Mouse (Mus musculus) T-helper 17 cell (primary cell): Measurements from ENCODE around the gene Insm2.

Experiments
- in situ Hi-C, 2 experiments: fragments of 300-600 bp; cut with MboI, MseI; formaldehyde crosslinking; loops; 1 replicate in 1 of 2; 2 replicates in 1 of 2; pipeline ENCODE4 v1.15.1; 2025; ENCODE audit warnings: high pct_unique_total_duplicates in 2 of 2

The Insm2 gene

DNA sequence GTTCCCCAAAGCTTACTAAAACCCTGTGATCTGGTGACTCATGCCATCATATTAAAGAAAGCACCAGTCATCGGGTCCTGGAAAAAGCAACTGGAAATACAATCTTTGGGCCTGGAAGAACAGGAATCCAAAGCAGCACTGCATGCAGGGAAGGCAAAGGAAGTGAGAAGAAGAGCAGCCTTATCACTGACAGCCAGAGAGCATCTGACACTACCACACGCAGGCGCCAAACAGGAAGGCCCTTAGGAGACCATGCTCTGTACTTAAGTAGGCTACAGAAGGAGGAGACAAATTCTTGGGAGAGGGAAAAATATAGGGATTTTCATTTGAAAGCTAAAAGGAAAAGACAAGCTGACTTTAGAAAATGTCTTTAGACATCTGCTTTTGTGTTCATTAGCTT, 5.2 kb downstream of the Insm2 start:
- in situ Hi-C loops = no loop called here

DNA sequence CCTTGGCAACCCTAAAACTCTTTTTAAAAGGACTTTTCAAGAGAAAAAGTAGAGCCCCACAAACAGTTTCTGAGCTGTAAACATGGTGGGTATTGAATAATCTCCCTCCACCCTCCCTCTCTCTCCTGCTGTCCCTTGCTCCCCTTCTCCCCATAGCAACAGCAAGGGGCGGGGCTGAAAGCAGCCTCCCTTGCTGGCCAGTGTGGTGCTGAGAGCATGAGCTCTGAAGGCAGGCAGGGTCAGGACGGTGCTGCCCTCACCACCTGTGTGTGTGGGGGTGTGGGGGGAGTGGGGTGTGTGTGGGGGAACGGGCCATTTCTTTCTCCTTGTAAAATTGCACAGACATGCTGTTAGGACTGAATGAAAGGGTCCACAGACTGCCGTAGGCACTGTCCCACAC, 8.7 kb downstream of the Insm2 start:
- in situ Hi-C loops = no loop called here

DNA sequence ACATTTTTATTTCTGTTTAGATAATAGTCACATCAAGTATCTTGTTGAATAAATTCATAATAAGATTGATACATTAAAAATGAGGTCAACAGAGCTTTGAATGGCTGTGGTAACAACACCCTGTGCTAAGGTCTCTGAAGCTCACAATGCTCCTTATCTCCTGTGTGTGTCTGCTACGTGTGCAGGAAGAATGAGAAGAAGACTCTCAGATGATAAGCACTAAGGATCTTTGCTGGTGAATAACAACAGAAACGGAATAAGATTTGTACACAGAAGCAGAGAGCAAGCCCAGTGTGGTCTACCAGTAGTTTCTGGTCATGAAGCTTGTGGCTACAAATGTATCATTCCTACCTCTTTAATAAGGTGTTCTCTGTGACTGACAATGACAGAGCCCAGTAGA, 11.6 kb downstream of the Insm2 start:
- in situ Hi-C loops = no loop called here

DNA sequence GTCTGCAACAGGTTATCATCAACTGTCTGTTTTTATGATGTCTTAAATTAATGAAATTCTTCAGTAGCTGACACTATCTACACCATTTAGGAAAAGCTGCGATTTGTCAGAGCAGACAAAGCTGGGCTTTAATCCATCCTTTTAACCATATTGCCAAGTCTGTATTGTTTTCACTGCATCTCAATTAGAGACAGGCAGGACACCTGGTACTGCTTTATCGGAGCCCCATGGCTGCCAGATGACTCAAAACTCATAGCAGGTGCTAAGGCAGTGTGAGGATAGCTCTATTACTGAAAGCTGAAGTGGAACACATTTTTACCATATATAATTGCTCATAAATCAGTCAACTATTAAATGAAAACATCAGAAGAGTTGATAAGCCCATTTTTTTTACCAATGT, 21.1 kb downstream of the Insm2 start:
- in situ Hi-C loops = no loop called here

DNA sequence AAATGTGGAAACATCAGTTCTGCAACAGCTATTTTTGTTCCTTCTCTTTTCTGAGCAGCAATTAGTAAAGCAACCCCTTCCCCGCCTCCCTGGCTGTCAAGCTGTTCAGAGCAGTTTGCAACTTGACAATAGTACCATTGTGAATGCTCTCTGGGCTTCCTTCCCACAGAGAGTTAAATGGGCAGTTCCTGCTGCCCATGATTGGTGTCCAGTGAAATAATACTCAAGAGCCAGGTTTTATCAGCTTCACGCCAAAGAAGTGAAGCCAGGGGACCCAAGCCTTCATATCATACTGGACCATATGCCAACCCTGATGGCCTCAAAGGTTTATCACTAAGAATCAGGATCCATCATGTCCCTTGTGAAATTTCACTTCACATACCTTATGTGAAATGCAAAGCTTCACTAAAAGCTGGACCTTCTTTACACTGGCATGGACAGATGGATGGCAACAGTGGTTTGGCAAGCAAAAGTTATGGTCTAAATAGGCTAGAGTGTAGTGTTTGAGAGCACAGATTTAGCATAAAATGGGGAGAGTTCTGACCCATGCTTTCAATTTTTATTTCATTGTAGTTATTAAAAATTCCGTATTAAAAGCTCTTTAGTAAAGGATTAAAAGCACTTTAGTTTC, 23.5 kb downstream of the Insm2 start:
- in situ Hi-C loops = no loop called here

DNA sequence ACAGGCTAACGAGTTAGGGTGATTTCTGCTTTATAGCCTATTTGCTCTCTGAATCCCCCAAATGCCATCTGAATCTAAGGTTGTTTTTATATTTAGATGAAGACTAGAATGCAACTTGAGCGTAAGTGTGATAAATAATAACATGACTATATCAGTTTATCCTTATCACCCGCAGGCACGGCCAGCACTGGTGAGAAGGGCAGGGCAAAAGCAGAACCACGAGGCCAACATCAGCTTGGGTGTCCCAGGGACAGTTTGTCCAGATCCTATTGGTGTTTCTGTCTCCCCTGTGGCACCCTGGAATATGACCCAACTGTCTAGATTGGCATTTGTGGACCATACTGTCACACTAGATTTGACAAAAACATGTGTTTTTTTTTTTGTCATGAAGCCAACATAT, 24.0 kb downstream of the Insm2 start:
- in situ Hi-C loops = no loop called here

DNA sequence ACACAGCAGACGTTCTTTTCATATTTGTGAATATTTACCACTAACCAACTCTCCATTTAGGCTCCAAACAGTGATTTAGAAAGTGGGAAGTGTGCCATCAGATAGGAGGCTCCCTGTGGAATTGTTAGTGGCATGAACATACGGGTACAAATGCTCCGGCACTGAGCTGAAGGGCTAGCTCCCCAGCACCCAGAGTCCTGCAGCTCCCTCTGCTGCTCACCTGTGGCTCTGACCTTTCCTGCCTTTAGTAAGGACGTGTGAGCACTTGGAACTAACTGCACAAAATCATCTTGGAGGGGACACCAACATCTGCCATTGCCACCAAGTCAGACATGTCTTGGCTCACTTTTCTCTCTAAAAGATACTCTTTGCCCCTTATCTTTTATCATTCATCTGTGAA, 27.5 kb downstream of the Insm2 start:
- in situ Hi-C loops = no loop called here

DNA sequence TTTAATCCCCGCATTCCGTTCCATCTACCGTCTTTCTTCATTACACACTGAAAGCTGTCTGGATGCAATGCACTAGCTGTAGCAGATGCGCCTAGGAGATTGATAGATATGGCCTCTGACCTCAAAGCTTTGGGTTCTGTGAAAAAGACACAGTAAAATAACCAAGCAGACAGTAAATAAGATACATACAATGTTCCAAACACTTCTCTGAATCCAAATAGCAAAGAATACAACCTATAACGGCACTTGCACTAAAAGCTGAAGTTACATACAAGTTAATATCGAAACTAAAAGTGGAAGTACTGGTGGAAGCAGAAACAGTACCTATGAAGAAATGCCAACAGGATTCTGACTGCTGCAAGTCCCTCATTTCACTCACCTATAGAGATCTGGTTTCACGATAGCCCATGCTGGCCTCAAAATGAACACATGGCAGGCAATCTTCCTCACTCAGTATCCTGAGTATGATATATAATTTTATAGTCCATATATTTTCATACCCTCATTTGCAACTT, 48.8 kb downstream of the Insm2 start:
- in situ Hi-C loops = no loop called here
